Mouse (Mus musculus): Measurements from ENCODE around the gene Kcne4. TPM values are rescaled to one million over a fixed set of nuclear protein-coding genes. Genes with fewer than 3 reads are reported as not detected.
A peak's percentile ranks its signal among the peaks of the same experiment; 100 is the strongest.
"Not testable (repeated sequence)": the region's sequence is repeated elsewhere in the genome, so short reads cannot be mapped to it uniquely, and the experiment has no call there.

The Kcne4 gene
- 0.10 TPM for polyA plus RNA-seq (2021)

DNA sequence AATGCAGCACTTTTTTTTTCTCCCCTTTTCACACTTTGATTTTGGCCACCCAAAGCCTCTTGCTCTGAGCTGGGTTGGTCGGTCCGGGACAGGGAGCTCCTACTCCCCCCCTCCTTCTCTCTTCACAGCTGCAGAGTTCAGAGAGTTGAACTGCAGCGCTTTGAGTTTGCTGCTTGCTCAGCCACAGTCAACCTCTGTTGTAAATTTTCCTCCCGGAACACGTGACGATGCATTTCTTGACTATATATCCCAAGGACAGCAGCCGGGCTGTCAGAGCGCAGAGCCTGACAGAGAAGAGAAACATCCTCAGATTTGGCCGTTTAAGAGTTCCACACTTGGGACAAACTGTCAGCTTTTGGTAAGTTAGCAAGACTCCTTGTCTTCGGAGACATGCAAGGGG, at the start of gene Kcne4:
Gene Kcne4 (plus strand): TSS at position 120 of the 400 bp plus-strand sequence.
- POLR2A ChIA-PET = no interaction called here
- DNase-seq (ENCODE audit: low read depth, low spot score) (no peak), ATAC-seq (no peak)
- in situ Hi-C loops (cut with MboI; ENCODE audit: low pct_unique_long_range_greater_than_20kb) = no loop called here
- H3K27me3 ChIP-seq = no peaks in the 10 kb centered on the region
- CTCF ChIA-PET = no interaction called here
- no peak for TF ChIP-seq CTCF (IDR thresholded peaks at IDR 0.05)

DNA sequence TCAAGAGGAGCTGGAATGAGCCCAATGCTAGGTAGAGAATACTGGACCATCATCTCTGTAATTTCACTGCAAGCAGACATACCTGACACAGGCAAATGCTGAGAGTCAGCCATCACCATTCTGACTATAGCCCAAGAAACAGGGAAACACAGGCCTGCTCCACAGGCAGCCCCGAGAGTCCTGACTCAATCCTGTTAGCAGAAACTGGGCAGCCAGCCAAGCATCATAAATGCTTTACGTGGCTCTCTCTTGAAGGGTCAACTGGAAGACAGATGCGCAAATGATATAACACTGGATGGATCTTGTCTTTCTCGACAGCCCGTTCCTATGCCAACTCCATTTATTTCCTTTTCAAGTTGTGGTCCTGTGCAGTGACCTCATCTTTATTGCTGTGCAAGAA, 34.7 kb upstream of the Kcne4 start:
- in situ Hi-C loops (cut with MboI; ENCODE audit: low pct_unique_long_range_greater_than_20kb) = no loop called here
- ChIA-PET POLR2A (no interaction called here), CTCF (no interaction called here)
- DNase-seq (ENCODE audit: low read depth, low spot score) (peak; percentile 22), ATAC-seq (no peak)
- H3K27me3 ChIP-seq = no peaks in the 10 kb centered on the region
- no peak for TF ChIP-seq CTCF (IDR thresholded peaks at IDR 0.05)

DNA sequence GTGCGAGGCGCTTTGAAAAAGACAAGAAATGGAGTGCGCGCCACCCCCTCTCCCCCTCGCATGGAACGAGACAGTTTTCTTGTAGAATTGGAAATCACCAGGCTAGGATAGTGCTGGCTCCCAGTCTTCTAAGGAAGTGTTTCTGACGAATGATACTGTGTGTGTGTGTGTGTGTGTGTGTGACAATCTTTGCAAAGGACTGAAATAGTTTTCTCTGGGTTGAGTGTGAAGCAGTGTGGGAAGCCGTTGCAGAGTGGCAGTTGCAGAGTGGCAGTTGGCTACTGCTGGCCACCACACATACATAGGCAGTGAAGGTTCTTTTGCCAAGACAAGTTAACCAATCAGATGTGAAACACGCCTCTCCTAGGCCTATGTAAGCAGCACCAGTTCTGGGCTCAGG, 31.6 kb upstream of the Kcne4 start:
- POLR2A ChIA-PET; CTCF ChIA-PET; H3K27me3 ChIP-seq; DNase-seq (ENCODE audit: low read depth, low spot score); in situ Hi-C loops (cut with MboI; ENCODE audit: low pct_unique_long_range_greater_than_20kb); ATAC-seq: not testable (repeated sequence)

DNA sequence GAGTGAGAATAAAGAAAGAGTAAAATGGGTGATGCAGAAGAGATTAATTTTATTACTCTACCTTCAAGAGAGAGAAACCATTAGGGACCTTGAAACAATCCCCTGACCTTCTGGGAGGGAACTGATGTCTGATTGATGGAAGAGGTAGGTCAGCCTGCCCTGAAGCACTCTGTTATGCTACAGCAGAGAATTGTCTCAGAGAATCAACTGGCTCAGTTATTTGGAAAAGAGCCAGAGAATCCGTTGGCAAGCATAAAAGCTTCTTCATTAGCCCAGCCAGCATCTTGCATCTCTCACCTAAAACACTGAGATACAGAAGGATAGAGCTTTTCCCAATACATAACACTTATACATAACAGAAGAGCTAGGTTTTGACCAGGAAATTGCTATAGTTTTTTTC, 26.8 kb upstream of the Kcne4 start:
- no peak for ATAC-seq
- ChIA-PET CTCF (interaction anchor here (1.3 kb wide), 1 partner anchor 29 kb away, joined by 3 read pairs; no protein-coding TSS in a partner anchor), POLR2A (no interaction called here)
- in situ Hi-C loops (cut with MboI; ENCODE audit: low pct_unique_long_range_greater_than_20kb) = no loop called here
- no peaks in the 10 kb centered on the region for H3K27me3 ChIP-seq
- no peak for DNase-seq (ENCODE audit: low read depth, low spot score)
- no peak for TF ChIP-seq CTCF (IDR thresholded peaks at IDR 0.05)

DNA sequence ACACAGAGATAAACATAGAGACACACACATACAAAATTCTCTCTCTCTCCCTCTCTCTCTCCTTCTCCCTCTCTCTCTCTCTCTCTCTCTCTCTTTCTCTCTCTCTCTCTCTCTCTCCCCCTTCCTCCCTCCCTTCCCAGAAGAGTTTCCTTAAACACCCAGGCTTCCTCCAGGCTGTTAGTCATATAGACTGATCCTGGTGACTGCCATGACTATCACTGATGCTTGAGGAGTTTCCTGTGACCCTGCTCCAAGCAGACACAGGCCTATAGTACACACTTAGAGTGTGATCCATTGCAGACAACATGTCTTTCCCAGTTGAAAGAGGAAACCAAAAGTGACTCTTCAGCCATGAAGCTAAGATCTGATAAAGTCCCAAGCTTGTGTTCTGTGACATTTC, 9.1 kb upstream of the Kcne4 start:
- POLR2A ChIA-PET = interaction anchor here (0.9 kb wide), 1 partner anchor 64 kb away, joined by 3 read pairs; no protein-coding TSS in a partner anchor
- CTCF ChIA-PET = no interaction called here
- ATAC-seq = no peak
- in situ Hi-C loops (cut with MboI; ENCODE audit: low pct_unique_long_range_greater_than_20kb) = no loop called here
- TF ChIP-seq CTCF (IDR thresholded peaks at IDR 0.05) = no peak
- DNase-seq (ENCODE audit: low read depth, low spot score) = no peak
- H3K27me3 ChIP-seq = no peaks in the 10 kb centered on the region

DNA sequence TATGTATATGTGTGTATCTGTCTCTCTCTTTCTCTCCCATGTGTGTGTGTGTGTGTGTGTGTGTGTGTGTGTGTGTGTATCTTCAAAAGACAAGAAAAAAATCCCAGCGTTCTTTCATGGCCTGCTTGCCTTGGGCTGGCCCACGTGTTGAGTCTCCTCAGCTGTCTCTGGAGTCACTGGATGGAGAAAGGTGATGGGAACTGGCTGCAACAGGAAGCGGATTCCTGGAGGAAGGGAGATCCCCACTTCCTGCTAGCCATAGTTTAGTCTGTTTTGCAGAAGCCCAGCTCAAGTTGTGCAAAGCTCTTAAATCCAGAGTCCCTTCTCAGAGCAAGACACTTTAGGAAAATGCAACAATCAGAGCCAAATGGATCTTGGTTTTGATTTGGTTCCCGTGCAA, 6.7 kb upstream of the Kcne4 start:
- no peaks in the 10 kb centered on the region for H3K27me3 ChIP-seq
- ChIA-PET CTCF (interaction anchor here (1.3 to 2.4 kb wide), 2 partner anchors 18 to 28 kb away, joined by 3 to 6 read pairs; no protein-coding TSS in a partner anchor), POLR2A (no interaction called here)
- in situ Hi-C loops (cut with MboI; ENCODE audit: low pct_unique_long_range_greater_than_20kb) = no loop called here
- DNase-seq (ENCODE audit: low read depth, low spot score) (no peak), ATAC-seq (no peak)
- TF ChIP-seq CTCF (IDR thresholded peaks at IDR 0.05) = no peak

DNA sequence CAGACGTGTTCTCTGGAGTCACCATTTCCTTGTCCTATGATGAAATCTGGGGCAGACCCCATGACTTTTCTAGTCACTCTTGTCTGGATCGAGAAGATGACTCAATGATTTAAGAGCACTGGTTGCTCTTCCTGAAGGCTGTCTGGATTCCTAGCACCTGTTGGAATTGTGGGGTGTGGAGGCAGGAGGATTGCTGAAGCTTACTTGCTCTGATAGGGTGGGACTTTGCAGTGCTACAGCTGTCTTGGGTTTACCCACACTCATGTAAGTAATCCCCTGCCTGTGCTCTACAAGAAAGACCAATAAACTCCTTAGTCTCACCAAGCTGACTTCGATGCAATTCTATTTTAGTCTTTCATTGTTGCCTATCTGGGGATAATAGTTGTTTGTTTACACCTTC, 5.7 kb upstream of the Kcne4 start:
- no peak for ATAC-seq
- no peak for DNase-seq (ENCODE audit: low read depth, low spot score)
- POLR2A ChIA-PET = interaction anchor here (1.0 kb wide), 1 partner anchor 12 kb away, joined by 3 read pairs; no protein-coding TSS in a partner anchor
- in situ Hi-C loops (cut with MboI; ENCODE audit: low pct_unique_long_range_greater_than_20kb) = no loop called here
- H3K27me3 ChIP-seq = no peaks in the 10 kb centered on the region
- TF ChIP-seq CTCF (IDR thresholded peaks at IDR 0.05) = no peak
- CTCF ChIA-PET = interaction anchor here (1.1 to 2.4 kb wide), 4 partner anchors 15 to 41 kb away, joined by 3 to 6 read pairs (median 3); no protein-coding TSS in a partner anchor

DNA sequence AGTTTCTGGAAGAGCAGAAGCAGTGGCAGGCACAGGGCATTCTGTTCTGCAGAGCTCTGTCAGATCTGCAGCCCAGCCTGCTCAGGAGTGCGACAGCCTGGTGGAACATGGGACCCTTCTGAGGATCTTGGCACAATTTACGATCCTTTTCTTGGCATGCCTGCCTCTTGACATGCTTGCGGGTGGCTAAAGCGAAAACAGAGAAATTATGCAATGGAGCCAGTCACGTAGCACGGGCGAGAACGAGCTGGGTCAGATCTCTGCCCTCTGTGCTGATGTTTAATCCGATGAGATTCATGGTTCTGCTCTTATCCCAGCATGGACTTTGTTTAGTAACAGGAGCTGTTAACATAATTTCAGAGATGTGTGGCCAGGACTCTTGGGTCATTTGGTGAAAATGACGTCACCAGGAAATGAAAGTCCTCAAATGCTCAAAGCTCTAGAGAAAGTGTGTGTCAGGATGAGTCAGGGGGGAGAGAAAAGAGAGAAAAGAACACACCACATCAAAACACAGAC, 4.5 kb upstream of the Kcne4 start:
- ChIA-PET POLR2A (interaction anchor here (0.6 to 1.0 kb wide), 2 partner anchors 13 to 105 kb away, joined by 3 to 4 read pairs; no protein-coding TSS in a partner anchor), CTCF (interaction anchor here (1.1 to 2.4 kb wide), 4 partner anchors 16 to 39 kb away, joined by 3 to 6 read pairs (median 3); no protein-coding TSS in a partner anchor)
- ATAC-seq (peak; percentile 26), DNase-seq (ENCODE audit: low read depth, low spot score) (no peak)
- H3K27me3 ChIP-seq = no peaks in the 10 kb centered on the region
- TF ChIP-seq CTCF (IDR thresholded peaks at IDR 0.05) = no peak
- in situ Hi-C loops (cut with MboI; ENCODE audit: low pct_unique_long_range_greater_than_20kb) = no loop called here

DNA sequence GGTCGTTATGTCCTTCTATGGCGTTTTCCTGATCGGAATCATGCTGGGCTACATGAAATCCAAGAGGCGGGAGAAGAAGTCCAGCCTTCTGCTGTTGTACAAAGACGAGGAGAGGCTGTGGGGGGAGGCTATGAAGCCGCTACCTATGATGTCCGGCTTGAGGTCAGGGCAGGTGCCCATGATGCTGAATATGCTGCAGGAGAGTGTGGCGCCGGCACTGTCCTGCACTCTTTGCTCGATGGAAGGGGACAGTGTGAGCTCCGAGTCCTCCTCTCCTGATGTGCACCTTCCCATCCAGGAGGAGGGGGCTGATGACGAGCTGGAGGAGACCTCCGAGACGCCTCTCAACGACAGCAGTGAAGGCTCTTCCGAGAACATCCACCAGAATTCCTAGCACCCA, 1.2 kb downstream of the Kcne4 start:
- ChIA-PET POLR2A (interaction anchor here (0.6 kb wide), 1 partner anchor 968 kb away, joined by 3 read pairs; no protein-coding TSS in a partner anchor), CTCF (no interaction called here)
- no peak for DNase-seq (ENCODE audit: low read depth, low spot score)
- TF ChIP-seq CTCF (IDR thresholded peaks at IDR 0.05) = no peak
- in situ Hi-C loops (cut with MboI; ENCODE audit: low pct_unique_long_range_greater_than_20kb) = no loop called here
- no peak for ATAC-seq
- H3K27me3 ChIP-seq = no peaks in the 10 kb centered on the region

DNA sequence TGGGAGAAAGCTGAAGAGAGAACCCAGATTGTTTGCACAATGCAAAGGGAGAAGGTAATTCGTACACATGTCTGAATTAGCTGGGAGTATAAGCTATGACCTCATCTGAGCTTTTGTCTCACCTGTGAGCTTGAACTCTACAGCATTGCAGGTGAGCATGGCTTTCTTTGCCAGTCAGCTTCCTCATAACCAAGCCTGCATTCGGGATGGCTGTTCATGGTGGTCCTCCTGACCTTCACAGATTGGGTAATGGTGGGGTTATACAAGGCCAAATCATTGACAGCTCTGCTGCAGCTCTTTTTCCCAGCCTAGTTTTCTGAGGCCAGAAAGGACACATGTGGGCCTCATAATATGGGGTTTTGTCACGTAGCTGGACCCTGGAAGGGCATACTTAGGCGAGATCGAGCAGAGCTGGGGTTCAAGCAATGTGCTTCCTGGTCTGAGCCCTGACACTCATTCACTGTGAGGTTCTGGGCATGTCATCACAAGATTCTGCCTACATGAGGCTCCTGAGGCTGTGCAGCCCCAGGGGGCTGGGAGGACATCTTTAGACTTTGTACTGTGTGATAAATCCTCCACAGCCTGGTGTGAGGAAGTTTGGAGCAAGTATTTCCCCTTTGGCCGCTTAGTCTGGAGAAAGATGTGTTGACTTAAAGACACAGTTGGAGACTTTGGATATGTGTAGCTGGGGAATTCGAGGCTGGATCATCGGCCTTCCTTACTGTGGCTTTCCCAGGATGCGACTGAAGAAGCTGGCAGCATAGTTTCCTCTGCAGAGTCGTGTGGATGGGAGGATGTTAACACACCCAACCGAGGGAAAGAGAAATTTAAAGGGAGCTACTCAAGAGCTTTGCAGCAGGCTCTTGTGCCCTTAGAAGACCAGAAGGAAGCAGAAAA, 2.3 kb downstream of the Kcne4 start:
- POLR2A ChIA-PET = no interaction called here
- in situ Hi-C loops (cut with MboI; ENCODE audit: low pct_unique_long_range_greater_than_20kb) = no loop called here
- TF ChIP-seq CTCF (IDR thresholded peaks at IDR 0.05) = no peak
- DNase-seq (ENCODE audit: low read depth, low spot score) = no peak
- CTCF ChIA-PET = interaction anchor here (0.8 to 1.0 kb wide), 3 partner anchors 23 to 34 kb away, joined by 3 read pairs; no protein-coding TSS in a partner anchor
- ATAC-seq = no peak
- no peaks in the 10 kb centered on the region for H3K27me3 ChIP-seq

DNA sequence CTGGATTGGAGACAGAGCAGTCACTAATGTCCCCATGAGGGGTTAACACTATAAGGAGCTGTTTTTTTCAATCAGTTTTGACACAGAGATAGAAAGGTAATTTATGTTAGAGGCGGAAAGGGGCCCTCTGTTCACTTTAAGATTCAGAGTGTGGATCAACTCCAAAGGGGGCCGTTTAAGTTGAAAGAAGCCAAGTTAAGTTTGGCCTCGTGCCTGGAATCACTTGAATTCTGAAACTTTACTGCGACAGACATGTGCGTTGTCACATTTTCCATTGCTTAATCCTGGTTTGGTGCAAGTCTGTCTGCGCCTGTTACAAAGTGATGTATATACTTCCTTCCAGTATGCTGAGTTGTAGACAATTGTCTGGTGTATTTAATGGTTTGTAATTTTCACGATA, 3.0 kb downstream of the Kcne4 start:
- DNase-seq (ENCODE audit: low read depth, low spot score) = no peak
- CTCF ChIA-PET = interaction anchor here (0.8 to 1.1 kb wide), 3 partner anchors 21 to 34 kb away, joined by 3 read pairs; no protein-coding TSS in a partner anchor
- no peak for ATAC-seq
- TF ChIP-seq CTCF (IDR thresholded peaks at IDR 0.05) = no peak
- no peaks in the 10 kb centered on the region for H3K27me3 ChIP-seq
- in situ Hi-C loops (cut with MboI; ENCODE audit: low pct_unique_long_range_greater_than_20kb) = no loop called here
- POLR2A ChIA-PET = no interaction called here

Measured in Patski (cell line).